Mouse (Mus musculus): ENCODE measurements around the gene Exosc5. TPM values are rescaled to one million over a fixed set of nuclear protein-coding genes. Genes with fewer than 3 reads are reported as not detected.

The Exosc5 gene
- polyA plus RNA-seq, 1 experiment from 2014 or later, result 78.7 TPM

GRCm38 (mm10) chr7:25714581-25714980 is 55.6 kb downstream of the Exosc5 start:
- Histone ChIP-seq H3K36me3 (peaks cover 40% of the 10 kb centered on the region), H3K4me2 (no peak overlapping the region), H3K4me3 (no peak overlapping the region), H3K27me3 (no peaks in the 10 kb centered on the region), H3K4me1 (peaks cover 32% of the 10 kb centered on the region), H3K9me3 (no peaks in the 10 kb centered on the region), H3K9ac (no peak overlapping the region), H3K27ac (no peak overlapping the region)
- ATAC-seq (ENCODE audit: borderline replicate concordance, extremely low read depth, low FRiP score, low TSS enrichment), result no peak
- WGBS, result 95% methylated on average over 8 of the region's 8 CpGs

- WGBS, result 96% methylated on average over 22 of the region's 22 CpGs
- Histone ChIP-seq H3K9ac (no peak overlapping the region), H3K4me1 (peaks cover 25% of the 10 kb centered on the region), H3K27ac (no peak overlapping the region), H3K36me3 (peaks cover 46% of the 10 kb centered on the region), H3K4me3 (no peak overlapping the region), H3K27me3 (no peaks in the 10 kb centered on the region), H3K9me3 (no peaks in the 10 kb centered on the region), H3K4me2 (no peak overlapping the region)
- no peak for ATAC-seq (ENCODE audit: borderline replicate concordance, extremely low read depth, low FRiP score, low TSS enrichment)
Measured at GRCm38 (mm10) chr7:25715731-25716271, 56.8 kb downstream of the Exosc5 start.

GRCm38 (mm10) chr7:25717478-25717877 is 58.5 kb downstream of the Exosc5 start:
- Histone ChIP-seq H3K9me3 (no peaks in the 10 kb centered on the region), H3K27ac (no peak overlapping the region), H3K4me2 (peak overlapping the region; percentile 74), H3K9ac (no peak overlapping the region), H3K36me3 (peaks cover 58% of the 10 kb centered on the region), H3K4me1 (peaks cover 20% of the 10 kb centered on the region), H3K4me3 (peak overlapping the region; percentile 61; the same call in 1 of the 2 replicates), H3K27me3 (no peaks in the 10 kb centered on the region)
- ATAC-seq (ENCODE audit: borderline replicate concordance, extremely low read depth, low FRiP score, low TSS enrichment), result no peak
- 88% methylated on average over 3 of the region's 3 CpGs for WGBS

GRCm38 (mm10) chr7:25718788-25719417 is 59.9 kb downstream of the Exosc5 start, which contains the start of gene Ccdc97:
Gene Ccdc97, minus strand, starts transcription at chr7:25719088.
- H3K27me3 ChIP-seq, result no peaks in the 10 kb centered on the region
- WGBS, result 2% methylated on average over 32 of the region's 32 CpGs
- peaks cover 59% of the 10 kb centered on the region for H3K36me3 ChIP-seq

GRCm38 (mm10) chr7:25719761-25720610 is 61.0 kb downstream of the Exosc5 start:
- peaks cover 59% of the 10 kb centered on the region for H3K36me3 ChIP-seq
- peaks cover 20% of the 10 kb centered on the region for H3K4me1 ChIP-seq
- H3K27ac ChIP-seq, result peak overlapping the region; percentile 61
- H3K9me3 ChIP-seq, result no peaks in the 10 kb centered on the region
- H3K4me3 ChIP-seq, result no peak overlapping the region
- 59% methylated on average over 10 of the region's 10 CpGs for WGBS
- no peak overlapping the region for H3K9ac ChIP-seq
- H3K4me2 ChIP-seq, result no peak overlapping the region; the same call in 1 of the 2 replicates
- H3K27me3 ChIP-seq, result no peaks in the 10 kb centered on the region
- peak; percentile 50; the same call in 1 of the 2 replicates for ATAC-seq (ENCODE audit: borderline replicate concordance, extremely low read depth, low FRiP score, low TSS enrichment)

More at GRCm38 (mm10) chr7:25718788-25719417, 59.9 kb downstream of the Exosc5 start, which contains the start of gene Ccdc97:
- Histone ChIP-seq H3K9ac (peak within 1 kb of the TSS; percentile 60), H3K4me3 (peak within 1 kb of the TSS; percentile 61), H3K9me3 (no peaks in the 10 kb centered on the region), H3K4me1 (peaks cover 20% of the 10 kb centered on the region), H3K27ac (peak within 1 kb of the TSS; percentile 80), H3K4me2 (peak within 1 kb of the TSS; percentile 74)
- ATAC-seq (ENCODE audit: borderline replicate concordance, extremely low read depth, low FRiP score, low TSS enrichment), result peak; percentile 82

GRCm38 (mm10) chr7:25720760-25721159 is 61.8 kb downstream of the Exosc5 start:
- H3K27ac ChIP-seq, result no peak overlapping the region
- H3K4me2 ChIP-seq, result no peak overlapping the region
- no peak overlapping the region for H3K9ac ChIP-seq
- no peaks in the 10 kb centered on the region for H3K9me3 ChIP-seq
- peaks cover 20% of the 10 kb centered on the region for H3K4me1 ChIP-seq
- H3K4me3 ChIP-seq, result no peak overlapping the region
- peaks cover 59% of the 10 kb centered on the region for H3K36me3 ChIP-seq
- ATAC-seq (ENCODE audit: borderline replicate concordance, extremely low read depth, low FRiP score, low TSS enrichment), result no peak
- WGBS, result 79% methylated on average over 5 of the region's 5 CpGs
- H3K27me3 ChIP-seq, result no peaks in the 10 kb centered on the region

Other genes starting within 250 kb of the Exosc5 start
- 0.21 and 0.34 TPM in 2 replicates for gene Cxcl17, start 246.3 kb upstream of the Exosc5 start, polyA plus RNA-seq (2015; fragmentation: Nextera tagmentation; extraction: Ambion mirVana)
- 5.3 and 5.8 TPM in 2 replicates for gene Ceacam1, start 181.6 kb upstream of the Exosc5 start, polyA plus RNA-seq (2015; fragmentation: Nextera tagmentation; extraction: Ambion mirVana)
- 0.08 and 0.16 TPM in 2 replicates for gene Ceacam2, start 119.3 kb upstream of the Exosc5 start, polyA plus RNA-seq (2015; fragmentation: Nextera tagmentation; extraction: Ambion mirVana)
- not detected in 2 replicates for gene Erich4, start 43.3 kb upstream of the Exosc5 start, polyA plus RNA-seq (2015; fragmentation: Nextera tagmentation; extraction: Ambion mirVana)
- 31.5 and 34.6 TPM in 2 replicates for gene Dmac2, start 39.8 kb upstream of the Exosc5 start, polyA plus RNA-seq (2015; fragmentation: Nextera tagmentation; extraction: Ambion mirVana)
- 9.9 and 11.4 TPM in 2 replicates for gene B3gnt8, start 32.5 kb upstream of the Exosc5 start, polyA plus RNA-seq (2015; fragmentation: Nextera tagmentation; extraction: Ambion mirVana)
- gene Bckdha, start 183 bp upstream of the Exosc5 start, polyA plus RNA-seq (2015; fragmentation: Nextera tagmentation; extraction: Ambion mirVana), result 55.9 and 57.0 TPM in 2 replicates
- 2.1 and 2.6 TPM in 2 replicates for gene Tmem91, start 16.0 kb downstream of the Exosc5 start, polyA plus RNA-seq (2015; fragmentation: Nextera tagmentation; extraction: Ambion mirVana)
- 26.8 and 30.9 TPM in 2 replicates for gene B9d2, start 21.6 kb downstream of the Exosc5 start, polyA plus RNA-seq (2015; fragmentation: Nextera tagmentation; extraction: Ambion mirVana)
- 2.9 and 3.5 TPM in 2 replicates for gene Tgfb1, start 27.8 kb downstream of the Exosc5 start, polyA plus RNA-seq (2015; fragmentation: Nextera tagmentation; extraction: Ambion mirVana)
- gene Ccdc97, start 59.9 kb downstream of the Exosc5 start, polyA plus RNA-seq (2015; fragmentation: Nextera tagmentation; extraction: Ambion mirVana), result 18.2 and 19.2 TPM in 2 replicates
- 56.9 and 58.5 TPM in 2 replicates for gene Hnrnpul1, start 95.6 kb downstream of the Exosc5 start, polyA plus RNA-seq (2015; fragmentation: Nextera tagmentation; extraction: Ambion mirVana)
- gene Axl, start 129.5 kb downstream of the Exosc5 start, polyA plus RNA-seq (2015; fragmentation: Nextera tagmentation; extraction: Ambion mirVana), result 53.7 and 56.5 TPM in 2 replicates
- 10.7 and 11.4 TPM in 2 replicates for gene Cyp2s1, start 157.7 kb downstream of the Exosc5 start, polyA plus RNA-seq (2015; fragmentation: Nextera tagmentation; extraction: Ambion mirVana)
- gene Cyp2b10, start 238.5 kb downstream of the Exosc5 start, polyA plus RNA-seq (2015; fragmentation: Nextera tagmentation; extraction: Ambion mirVana), result 0.35 and 0.59 TPM in 2 replicates

Data from lung, embryonic 15.5 days (tissue).